Mouse (Mus musculus) frontal cortex, postnatal 25 days (tissue): ENCODE measurements at regions not wholly inside any gene's neighbourhood (a gene's known extent, or its start where the extent isn't known, plus 50 kb on each side); places are given as distances from the start of the nearest gene placed in this dataset.

Experiments used
- DNase-seq, 2 experiments: peaks; one replicate each; pipeline ENCODE4 v3.0.0; 2022; ENCODE audit warnings: low spot score in 2 of 2

DNA sequence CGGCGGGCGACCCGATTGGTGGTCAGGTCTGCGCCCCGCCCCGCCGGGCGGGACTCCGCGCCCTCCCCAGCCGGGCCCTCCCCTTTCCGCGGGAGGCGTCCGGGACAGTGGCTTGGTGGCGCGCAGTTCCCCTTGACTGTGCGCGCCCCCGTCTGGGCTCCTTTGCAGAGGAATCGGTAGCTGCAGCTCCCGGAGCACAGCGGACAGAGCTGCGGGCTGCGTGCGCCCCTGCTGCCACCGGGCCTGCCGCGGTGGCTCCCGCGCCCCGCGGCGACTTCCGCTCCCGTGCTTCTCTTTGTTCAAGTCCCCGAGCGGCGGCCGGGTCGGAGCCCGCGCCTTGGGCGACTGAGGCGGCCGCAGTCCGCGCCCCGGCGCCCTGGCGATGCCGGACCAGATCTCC lies 566.6 kb upstream of the Gm21863 start:
- DNase-seq = peak; percentile 2 to 3
